Mouse (Mus musculus): ENCODE data around the gene Grm4.

Grm4 gene

GRCm38 (mm10) chr17:27483571-27483970 is 37.6 kb downstream of the Grm4 start:
- peak; percentile 92 for DNase-seq

GRCm38 (mm10) chr17:27480143-27481103 is 40.8 kb downstream of the Grm4 start:
- DNase-seq: no peak

GRCm38 (mm10) chr17:27475650-27476049 is 45.6 kb downstream of the Grm4 start:
- no peak for DNase-seq

- DNase-seq: no peak
Measured at GRCm38 (mm10) chr17:27466620-27467019, 54.6 kb downstream of the Grm4 start.

- DNase-seq: no peak
Measured at GRCm38 (mm10) chr17:27465924-27466323, 55.3 kb downstream of the Grm4 start.

GRCm38 (mm10) chr17:27464327-27464962 is 56.8 kb downstream of the Grm4 start:
- no peak for DNase-seq

- DNase-seq: peak; percentile 76
Measured at GRCm38 (mm10) chr17:27459979-27460378, 61.2 kb downstream of the Grm4 start.

GRCm38 (mm10) chr17:27459241-27459640 is 62.0 kb downstream of the Grm4 start:
- DNase-seq: peak; percentile 77

GRCm38 (mm10) chr17:27457863-27458494 is 63.2 kb downstream of the Grm4 start:
- DNase-seq: no peak

- peak; percentile 77 for DNase-seq
Measured at GRCm38 (mm10) chr17:27457038-27457577, 64.1 kb downstream of the Grm4 start.

- peak; percentile 99 for DNase-seq
Measured at GRCm38 (mm10) chr17:27456364-27456763, 64.8 kb downstream of the Grm4 start.

GRCm38 (mm10) chr17:27455012-27455784 is 66.0 kb downstream of the Grm4 start:
- DNase-seq: peak; percentile 68

GRCm38 (mm10) chr17:27454396-27454795 is 66.8 kb downstream of the Grm4 start:
- DNase-seq: peak; percentile 80

GRCm38 (mm10) chr17:27453045-27453444 is 68.2 kb downstream of the Grm4 start:
- peak; percentile 70 for DNase-seq

- peak; percentile 83 for DNase-seq
Measured at GRCm38 (mm10) chr17:27451787-27452186, 69.4 kb downstream of the Grm4 start.

- DNase-seq: peak; percentile 74
Measured at GRCm38 (mm10) chr17:27451216-27451615, 70.0 kb downstream of the Grm4 start.

GRCm38 (mm10) chr17:27449757-27450330 is 71.4 kb downstream of the Grm4 start:
- DNase-seq: peak; percentile 78

GRCm38 (mm10) chr17:27448749-27449148 is 72.5 kb downstream of the Grm4 start:
- DNase-seq: peak; percentile 90

GRCm38 (mm10) chr17:27445364-27446075 is 75.7 kb downstream of the Grm4 start:
- no peak for DNase-seq

- DNase-seq: no peak
Measured at GRCm38 (mm10) chr17:27442538-27443113, 78.6 kb downstream of the Grm4 start.

GRCm38 (mm10) chr17:27441778-27442177 is 79.4 kb downstream of the Grm4 start:
- no peak for DNase-seq
